In genomic region chr6:101320386-101320785, GRCm38 (mm10) we compare ENCODE assay signal across 27 mouse cellular contexts. TPM values are rescaled to one million over a fixed set of nuclear protein-coding genes. Genes with fewer than 3 reads are reported as not detected.
DNase-seq lines count a peak whose midpoint lies in the region; ATAC-seq and TF ChIP-seq lines count a peak whose summit lies in the region.
"Had no signal": no experiment of that assay in that cellular context is flagged by ENCODE, and none has a peak within 500 bp of the region (broad histone marks: within the 10 kb centered on the region; RNA-seq: fewer than 3 reads in every experiment).

No protein-coding gene starts in this region.

- H3K36me3 ChIP-seq in heart, embryonic 13.5 days, result no peaks in the 10 kb centered on the region
- no peaks in the 10 kb centered on the region for H3K36me3 ChIP-seq in stomach, embryonic 14.5 days (ENCODE audit: control insufficient read depth, insufficient read depth, low read length)
- no peaks in the 10 kb centered on the region for H3K36me3 ChIP-seq in stomach, postnatal 0 days (ENCODE audit: control insufficient read depth, insufficient read depth, low read length)
- H3K36me3 ChIP-seq in myocyte (ENCODE audit: control insufficient read depth, insufficient read depth), result no peaks in the 10 kb centered on the region
- H3K36me3 ChIP-seq: embryonic facial prominence, embryonic 10.5 days; forebrain, embryonic 10.5 days; G1E; hindbrain, embryonic 13.5 days; limb, embryonic 15.5 days; lung, embryonic 15.5 days; neural tube, embryonic 15.5 days had no signal

- 33% methylated on average over 3 of the region's 3 CpGs for WGBS in heart, embryonic 13.5 days
- 58% methylated on average over 3 of the region's 3 CpGs for WGBS in stomach, embryonic 14.5 days
- WGBS in stomach, postnatal 0 days, result 45% methylated on average over 3 of the region's 3 CpGs

- H3K4me2 ChIP-seq in heart, embryonic 13.5 days, result no peak overlapping the region
- H3K4me2 ChIP-seq in stomach, embryonic 14.5 days (replicated peaks; ENCODE audit: low read depth, low read length), result no peak overlapping the region
- no peak overlapping the region for H3K4me2 ChIP-seq in stomach, postnatal 0 days (replicated peaks; ENCODE audit: low read depth)
- peak overlapping the region; percentile 45 for H3K4me2 ChIP-seq in myocyte (ENCODE audit: low read depth)
- H3K4me2 ChIP-seq: hindbrain, embryonic 13.5 days; limb, embryonic 15.5 days; lung, embryonic 15.5 days; midbrain, embryonic 11.5 days; neural tube, embryonic 15.5 days had no signal

- intact Hi-C loops in gastrocnemius, adult 2 months (cut with DNase I), result no loop called here
- intact Hi-C loops in heart, postnatal 14 days (cut with DNase I), result no loop called here

- ATAC-seq in heart, embryonic 13.5 days (ENCODE audit: extremely low read depth, insufficient number of reproducible peaks, low FRiP score, low TSS enrichment), result no peak; the same call in 1 of the 2 replicates
- ATAC-seq in stomach, embryonic 14.5 days (ENCODE audit: insufficient number of reproducible peaks, insufficient read depth, low FRiP score, low read depth), result 0 out of 2 replicates have a peak, but pooled peaks have one; percentile 14
- ATAC-seq in stomach, postnatal 0 days (ENCODE audit: low FRiP score, low TSS enrichment), result no peak

- no peak for TF ChIP-seq EP300 in stomach, postnatal 0 days (optimal IDR thresholded peaks at IDR 0.05)

- H3ac ChIP-seq in myocyte (ENCODE audit: control insufficient read depth, insufficient read length), result no peak overlapping the region

- no peak for TF ChIP-seq POLR2A in myocyte (IDR thresholded peaks at IDR 0.05; ENCODE audit: insufficient read length, low read depth)

- TF ChIP-seq CTCF in gastrocnemius, adult 2 months (IDR thresholded peaks at IDR 0.05), result no peak
- no peak for TF ChIP-seq CTCF in stomach, postnatal 0 days (IDR thresholded peaks at IDR 0.05; ENCODE audit: low read depth)

- no peak overlapping the region for H3K9ac ChIP-seq in heart, embryonic 13.5 days
- H3K9ac ChIP-seq in stomach, embryonic 14.5 days (replicated peaks; ENCODE audit: low read depth, low read length), result no peak overlapping the region
- no peak overlapping the region for H3K9ac ChIP-seq in stomach, postnatal 0 days (ENCODE audit: low read length)
- H3K9ac ChIP-seq: hindbrain, embryonic 13.5 days; limb, embryonic 15.5 days; liver, embryonic 14.5 days; lung, embryonic 15.5 days; neural tube, embryonic 15.5 days had no signal

- no peak overlapping the region for H3K4me3 ChIP-seq in gastrocnemius, adult 2 months
- no peak overlapping the region for H3K4me3 ChIP-seq in heart, embryonic 13.5 days
- H3K4me3 ChIP-seq in stomach, embryonic 14.5 days (ENCODE audit: low read depth, low read length), result no peak overlapping the region
- no peak overlapping the region for H3K4me3 ChIP-seq in stomach, postnatal 0 days (ENCODE audit: low read depth, low read length)
- no peak overlapping the region for H3K4me3 ChIP-seq in myocyte
- H3K4me3 ChIP-seq: embryonic facial prominence, embryonic 10.5 days; forebrain, embryonic 10.5 days; hindbrain, embryonic 13.5 days; left cerebral cortex, adult 2 months; limb, embryonic 15.5 days; lung, embryonic 15.5 days; neural tube, embryonic 15.5 days had no signal

- peak overlapping the region; percentile 93 for H3K27ac ChIP-seq in gastrocnemius, adult 2 months
- peak overlapping the region; percentile 58 for H3K27ac ChIP-seq in heart, embryonic 13.5 days (replicated peaks)
- no peak overlapping the region for H3K27ac ChIP-seq in stomach, embryonic 14.5 days (ENCODE audit: low read length)
- H3K27ac ChIP-seq in stomach, postnatal 0 days (replicated peaks), result no peak overlapping the region
- H3K27ac ChIP-seq: embryonic facial prominence, embryonic 10.5 days; forebrain, embryonic 10.5 days; hindbrain, embryonic 13.5 days; liver, embryonic 14.5 days; neural tube, embryonic 15.5 days had no signal

- peaks cover 34% of the 10 kb centered on the region for H3K79me2 ChIP-seq in myocyte (ENCODE audit: control insufficient read depth, insufficient read depth)

- no peaks in the 10 kb centered on the region for H3K9me3 ChIP-seq in heart, embryonic 13.5 days
- no peaks in the 10 kb centered on the region for H3K9me3 ChIP-seq in stomach, embryonic 14.5 days (ENCODE audit: control insufficient read depth, low read depth, low read length)
- H3K9me3 ChIP-seq in stomach, postnatal 0 days (ENCODE audit: control insufficient read depth, low read length), result no peaks in the 10 kb centered on the region
- H3K9me3 ChIP-seq: embryonic facial prominence, embryonic 10.5 days; forebrain, embryonic 10.5 days; hindbrain, embryonic 13.5 days; limb, embryonic 15.5 days; lung, embryonic 15.5 days; neural tube, embryonic 15.5 days had no signal

- peaks cover 53% of the 10 kb centered on the region for H3K4me1 ChIP-seq in heart, embryonic 13.5 days
- peaks cover 19% of the 10 kb centered on the region; the same call in 1 of the 2 replicates for H3K4me1 ChIP-seq in stomach, embryonic 14.5 days (ENCODE audit: control insufficient read depth, insufficient read depth, low read length)
- H3K4me1 ChIP-seq in stomach, postnatal 0 days (replicated peaks; ENCODE audit: control insufficient read depth, insufficient read depth), result peaks cover 2% of the 10 kb centered on the region; the same call in 1 of the 2 replicates

- DNase-seq in gastrocnemius, adult 2 months, result no peak
- DNase-seq in gastrocnemius, adult 18-20 months (ENCODE audit: low spot score), result no peak
- DNase-seq in heart, postnatal 14 days, result no peak
- DNase-seq in stomach, postnatal 0 days (ENCODE audit: low spot score), result no peak
- DNase-seq in frontal cortex, adult 2 months (ENCODE audit: extremely low spot score in 1 of 2, low spot score in 1 of 2), result no peak
- DNase-seq: B cell, adult 2 months; cerebellum, adult 11-12 months; cerebellum, postnatal 10 days; kidney, adult 8-10 months; kidney, postnatal 10 days; left cerebral cortex, postnatal 4 days; right cerebral cortex, adult 18-20 months; thymus, adult 2 months had no signal

- H3K27me3 ChIP-seq in heart, embryonic 13.5 days (replicated peaks), result no peaks in the 10 kb centered on the region
- H3K27me3 ChIP-seq in stomach, embryonic 14.5 days (ENCODE audit: control insufficient read depth, insufficient read depth, low read length), result no peaks in the 10 kb centered on the region
- H3K27me3 ChIP-seq in stomach, postnatal 0 days (ENCODE audit: control insufficient read depth, insufficient read depth, low read length), result no peaks in the 10 kb centered on the region
- H3K27me3 ChIP-seq in myocyte (ENCODE audit: control insufficient read depth, insufficient read depth, insufficient read length), result no peaks in the 10 kb centered on the region
- H3K27me3 ChIP-seq: CH12.LX; hindbrain, embryonic 13.5 days; limb, embryonic 15.5 days; lung, embryonic 15.5 days; neural tube, embryonic 15.5 days had no signal

TF ChIP-seq in myocyte, 11 proteins besides CTCF, POLR2A, EP300 and RAD21:
- TF ChIP-seq MYOD1 (IDR thresholded peaks at IDR 0.05; ENCODE audit: control insufficient read depth in 1 of 3, insufficient read length in 2 of 3, low read depth in 2 of 3), result peak in 1 of 3 experiments; percentile 23
- no peak for TF ChIP-seq E2F4 (IDR thresholded peaks at IDR 0.05; ENCODE audit: insufficient read depth)

RNA-seq across cellular contexts. Expression of gene Pdzrn3, which starts 57.3 kb away (rescaled TPM):
- 100 to 1,000 TPM in 1 of 2 experiments, 10 to 100 TPM in 1; 96.6 to 104 TPM for total RNA-seq in gastrocnemius, adult 2 months (2021)
- 100 to 1,000 TPM; 122 to 135 TPM for total RNA-seq in gastrocnemius, adult 18-20 months (2021)
- polyA plus RNA-seq in heart, embryonic 13.5 days (2015; fragmentation: Nextera tagmentation; extraction: Ambion mirVana), result 9.7 and 9.8 TPM in 2 replicates
- 10 to 100 TPM; 33.4 to 35.0 TPM for total RNA-seq in heart, postnatal 14 days (2021)
- polyA plus RNA-seq in stomach, embryonic 14.5 days (2014; fragmentation: Nextera tagmentation; extraction: Ambion mirVana), result 18.3 and 18.9 TPM in 2 replicates
- polyA plus RNA-seq in stomach, postnatal 0 days (2015; fragmentation: Nextera tagmentation; extraction: Ambion mirVana), result 5.1 and 6.1 TPM in 2 replicates
- 13.8 TPM for polyA plus RNA-seq in myocyte (2012; fragmentation: generic; extraction: Trizol)
- polyA plus RNA-seq in frontal cortex, adult 2 months (2012; rRNA removed), result 18.4 and 18.5 TPM in 2 replicates
- total RNA-seq: CH12.LX had no signal
- polyA plus RNA-seq: G1E had no signal

Comparison
In these comparisons a context has a peak if more than half of its experiments do, and no peak if none do; other contexts are left out.
1. H3K27ac ChIP-seq: peak in gastrocnemius, adult 2 months (single experiment) and heart, embryonic 13.5 days (single experiment); none in stomach, embryonic 14.5 days (single experiment) and stomach, postnatal 0 days (single experiment).